Mouse (Mus musculus): ENCODE results near the gene Sardh. TPM values are rescaled to one million over a fixed set of nuclear protein-coding genes. Genes with fewer than 3 reads are reported as not detected.

Sardh gene
- polyA plus RNA-seq, 1 experiment from 2014 or later = 2.6 TPM

- Histone ChIP-seq H3K36me3 (replicated peaks) (no peaks in the 10 kb centered on the region), H3K4me1 (no peaks in the 10 kb centered on the region), H3K27me3 (no peaks in the 10 kb centered on the region), H3K9me3 (no peaks in the 10 kb centered on the region), H3K4me3 (replicated peaks) (no peak overlapping the region), H3K9ac (no peak overlapping the region), H3K4me2 (no peak overlapping the region), H3K27ac (no peak overlapping the region)
- no peak for ATAC-seq (ENCODE audit: low FRiP score)
- 65% methylated on average over 4 of the region's 4 CpGs for WGBS
Observed at GRCm38 (mm10) chr2:27189994-27190393, 58.1 kb downstream of the Sardh start.

GRCm38 (mm10) chr2:27187531-27187930, 60.6 kb downstream of the Sardh start:
- WGBS = 91% methylated on average over 6 of the region's 6 CpGs
- no peak for ATAC-seq (ENCODE audit: low FRiP score)
- no peak overlapping the region for H3K4me3 ChIP-seq (replicated peaks)

GRCm38 (mm10) chr2:27183734-27184133, 64.4 kb downstream of the Sardh start:
- Histone ChIP-seq H3K9ac (no peak overlapping the region), H3K27me3 (no peaks in the 10 kb centered on the region), H3K4me3 (replicated peaks) (no peak overlapping the region), H3K27ac (no peak overlapping the region), H3K9me3 (no peaks in the 10 kb centered on the region), H3K4me1 (no peaks in the 10 kb centered on the region), H3K36me3 (replicated peaks) (no peaks in the 10 kb centered on the region), H3K4me2 (no peak overlapping the region)
- ATAC-seq (ENCODE audit: low FRiP score) = no peak
- 88% methylated on average over 12 of the region's 12 CpGs for WGBS

More at GRCm38 (mm10) chr2:27187531-27187930, 60.6 kb downstream of the Sardh start:
- no peak overlapping the region for H3K4me2 ChIP-seq
- H3K9ac ChIP-seq = no peak overlapping the region
- no peaks in the 10 kb centered on the region for H3K36me3 ChIP-seq (replicated peaks)
- H3K27me3 ChIP-seq = no peaks in the 10 kb centered on the region
- H3K4me1 ChIP-seq = no peaks in the 10 kb centered on the region
- no peak overlapping the region for H3K27ac ChIP-seq
- H3K9me3 ChIP-seq = no peaks in the 10 kb centered on the region

GRCm38 (mm10) chr2:27181907-27182306, 66.2 kb downstream of the Sardh start:
- H3K4me3 ChIP-seq (replicated peaks) = no peak overlapping the region
- H3K4me2 ChIP-seq = no peak overlapping the region
- ATAC-seq (ENCODE audit: low FRiP score) = no peak
- 75% methylated on average over 4 of the region's 4 CpGs for WGBS
- H3K27me3 ChIP-seq = no peaks in the 10 kb centered on the region
- no peaks in the 10 kb centered on the region for H3K36me3 ChIP-seq (replicated peaks)
- H3K9ac ChIP-seq = no peak overlapping the region
- no peak overlapping the region for H3K27ac ChIP-seq
- H3K4me1 ChIP-seq = no peaks in the 10 kb centered on the region
- no peaks in the 10 kb centered on the region for H3K9me3 ChIP-seq

- Histone ChIP-seq H3K27ac (no peak overlapping the region), H3K4me3 (replicated peaks) (no peak overlapping the region), H3K4me2 (no peak overlapping the region), H3K9me3 (no peaks in the 10 kb centered on the region), H3K9ac (no peak overlapping the region), H3K4me1 (0 out of 2 replicates have a peak, but pooled peaks cover 2% of the 10 kb centered on the region), H3K36me3 (replicated peaks) (no peaks in the 10 kb centered on the region), H3K27me3 (no peaks in the 10 kb centered on the region)
- ATAC-seq (ENCODE audit: low FRiP score) = no peak
- 87% methylated on average over 8 of the region's 8 CpGs for WGBS
Observed at GRCm38 (mm10) chr2:27179101-27179500, 69.0 kb downstream of the Sardh start.

GRCm38 (mm10) chr2:27175696-27176267, 72.4 kb downstream of the Sardh start:
- no peaks in the 10 kb centered on the region for H3K27me3 ChIP-seq
- WGBS = 85% methylated on average over 10 of the region's 10 CpGs
- no peak overlapping the region for H3K27ac ChIP-seq

GRCm38 (mm10) chr2:27174242-27174641, 73.9 kb downstream of the Sardh start:
- H3K4me2 ChIP-seq = no peak overlapping the region
- 0 out of 2 replicates have a peak, but pooled peaks cover 2% of the 10 kb centered on the region for H3K4me1 ChIP-seq
- H3K36me3 ChIP-seq (replicated peaks) = no peaks in the 10 kb centered on the region
- no peaks in the 10 kb centered on the region for H3K9me3 ChIP-seq
- H3K27me3 ChIP-seq = no peaks in the 10 kb centered on the region
- no peak for ATAC-seq (ENCODE audit: low FRiP score)
- no peak overlapping the region for H3K27ac ChIP-seq
- H3K9ac ChIP-seq = no peak overlapping the region
- WGBS = 76% methylated on average over 2 of the region's 2 CpGs
- no peak overlapping the region for H3K4me3 ChIP-seq (replicated peaks)

More at GRCm38 (mm10) chr2:27175696-27176267, 72.4 kb downstream of the Sardh start:
- ATAC-seq (ENCODE audit: low FRiP score) = no peak
- Histone ChIP-seq H3K9me3 (no peaks in the 10 kb centered on the region), H3K36me3 (replicated peaks) (no peaks in the 10 kb centered on the region), H3K9ac (no peak overlapping the region), H3K4me3 (replicated peaks) (no peak overlapping the region), H3K4me1 (0 out of 2 replicates have a peak, but pooled peaks cover 2% of the 10 kb centered on the region), H3K4me2 (no peak overlapping the region)

- ATAC-seq (ENCODE audit: low FRiP score) = no peak
- no peaks in the 10 kb centered on the region for H3K9me3 ChIP-seq
- peaks cover 6% of the 10 kb centered on the region for H3K4me1 ChIP-seq
- H3K27me3 ChIP-seq = no peaks in the 10 kb centered on the region
- no peak overlapping the region for H3K27ac ChIP-seq
- no peak overlapping the region for H3K4me2 ChIP-seq
- H3K9ac ChIP-seq = no peak overlapping the region
- H3K36me3 ChIP-seq (replicated peaks) = no peaks in the 10 kb centered on the region
- H3K4me3 ChIP-seq (replicated peaks) = no peak overlapping the region
- WGBS = 33% methylated on average over 2 of the region's 2 CpGs
Observed at GRCm38 (mm10) chr2:27166999-27167398, 81.1 kb downstream of the Sardh start.

- Histone ChIP-seq H3K4me3 (replicated peaks) (no peak overlapping the region), H3K9ac (no peak overlapping the region), H3K4me1 (peaks cover 6% of the 10 kb centered on the region), H3K4me2 (no peak overlapping the region), H3K27ac (no peak overlapping the region), H3K27me3 (no peaks in the 10 kb centered on the region), H3K36me3 (replicated peaks) (no peaks in the 10 kb centered on the region), H3K9me3 (no peaks in the 10 kb centered on the region)
- WGBS = 93% methylated on average over 2 of the region's 2 CpGs
- no peak for ATAC-seq (ENCODE audit: low FRiP score)
Observed at GRCm38 (mm10) chr2:27166074-27166473, 82.1 kb downstream of the Sardh start.

GRCm38 (mm10) chr2:27164796-27165590, 83.1 kb downstream of the Sardh start, which contains the start of gene Dbh:
Gene Dbh, plus strand, starts transcription at chr2:27165233.
- H3K9me3 ChIP-seq = no peaks in the 10 kb centered on the region
- H3K9ac ChIP-seq = no peak within 1 kb of the TSS
- H3K36me3 ChIP-seq (replicated peaks) = no peaks in the 10 kb centered on the region
- H3K27ac ChIP-seq = no peak within 1 kb of the TSS
- H3K4me2 ChIP-seq = no peak within 1 kb of the TSS
- no peak within 1 kb of the TSS for H3K4me3 ChIP-seq (replicated peaks)
- no peaks in the 10 kb centered on the region for H3K27me3 ChIP-seq
- H3K4me1 ChIP-seq = peaks cover 6% of the 10 kb centered on the region
- 80% methylated on average over 12 of the region's 12 CpGs for WGBS
- no peak for ATAC-seq (ENCODE audit: low FRiP score)

GRCm38 (mm10) chr2:27163851-27164250, 84.3 kb downstream of the Sardh start:
- WGBS = 86% methylated on average over 5 of the region's 5 CpGs
- H3K4me2 ChIP-seq = no peak overlapping the region
- no peaks in the 10 kb centered on the region for H3K27me3 ChIP-seq
- H3K4me3 ChIP-seq (replicated peaks) = no peak overlapping the region
- H3K9me3 ChIP-seq = no peaks in the 10 kb centered on the region
- H3K27ac ChIP-seq = no peak overlapping the region
- H3K9ac ChIP-seq = no peak overlapping the region
- peaks cover 6% of the 10 kb centered on the region for H3K4me1 ChIP-seq
- H3K36me3 ChIP-seq (replicated peaks) = no peaks in the 10 kb centered on the region
- ATAC-seq (ENCODE audit: low FRiP score) = no peak

GRCm38 (mm10) chr2:27162656-27163055, 85.5 kb downstream of the Sardh start:
- Histone ChIP-seq H3K9ac (no peak overlapping the region), H3K27ac (no peak overlapping the region), H3K4me3 (replicated peaks) (no peak overlapping the region), H3K4me1 (peaks cover 6% of the 10 kb centered on the region), H3K27me3 (no peaks in the 10 kb centered on the region), H3K36me3 (replicated peaks) (no peaks in the 10 kb centered on the region), H3K9me3 (no peaks in the 10 kb centered on the region), H3K4me2 (no peak overlapping the region)
- no peak for ATAC-seq (ENCODE audit: low FRiP score)
- 65% methylated on average over 11 of the region's 11 CpGs for WGBS

GRCm38 (mm10) chr2:27161526-27161925, 86.6 kb downstream of the Sardh start:
- no peaks in the 10 kb centered on the region for H3K9me3 ChIP-seq
- WGBS = 94% methylated on average over 2 of the region's 2 CpGs
- no peak overlapping the region for H3K27ac ChIP-seq
- no peak overlapping the region for H3K4me3 ChIP-seq (replicated peaks)
- no peaks in the 10 kb centered on the region for H3K27me3 ChIP-seq
- no peak overlapping the region for H3K4me2 ChIP-seq
- H3K36me3 ChIP-seq (replicated peaks) = no peaks in the 10 kb centered on the region
- no peak overlapping the region for H3K9ac ChIP-seq
- no peak for ATAC-seq (ENCODE audit: low FRiP score)
- H3K4me1 ChIP-seq = peaks cover 6% of the 10 kb centered on the region; the same call in 1 of the 2 replicates
